Mouse (Mus musculus) left cerebral cortex, postnatal 10 days (tissue): ENCODE data around the gene Tufm. TPM values are rescaled to one million over a fixed set of nuclear protein-coding genes. Genes with fewer than 3 reads are reported as not detected.

Experiments
- DNase-seq, 2 experiments: peaks; one replicate each; pipeline ENCODE4 v3.0.0; 2021 to 2022; ENCODE audit warnings: low spot score in 2 of 2, mixed read lengths in 1 of 2; ENCODE audit errors: extremely low spot score in 1 of 2
- intact Hi-C: fragments of 180-260 bp; cut with DNase I; formaldehyde crosslinking; loops from one replicate; pipeline ENCODE4 v1.15.1; 2025
- total RNA-seq, 2 experiments: library from RNA; stranded (reverse); gene quantifications; 2 replicates each; pipeline ENCODE4 v1.2.3; 2021

The Tufm gene
- total RNA-seq, 2 experiments from 2014 or later: 81.6 to 103 TPM

DNA sequence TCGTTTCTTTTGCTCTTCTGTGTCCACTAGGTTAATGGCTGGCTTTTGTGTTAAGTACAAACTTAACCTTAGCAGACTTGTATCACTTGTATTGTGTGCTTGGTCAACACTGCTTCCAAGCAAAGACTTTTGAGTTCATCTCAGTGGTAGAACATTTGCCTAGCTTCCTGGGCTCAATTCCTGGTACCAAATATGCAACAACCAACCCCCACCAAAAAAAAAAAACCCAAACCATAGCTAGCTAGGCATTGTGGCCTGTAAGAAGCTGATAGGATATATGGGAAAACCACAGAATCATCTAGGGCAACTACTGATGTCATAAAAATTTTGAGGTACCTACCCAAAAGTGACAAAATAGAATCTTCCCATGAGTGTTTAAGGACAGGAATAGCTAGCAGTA lies 3.8 kb downstream of the Tufm start:
- DNase-seq: no peak
- intact Hi-C loops: no loop called here

DNA sequence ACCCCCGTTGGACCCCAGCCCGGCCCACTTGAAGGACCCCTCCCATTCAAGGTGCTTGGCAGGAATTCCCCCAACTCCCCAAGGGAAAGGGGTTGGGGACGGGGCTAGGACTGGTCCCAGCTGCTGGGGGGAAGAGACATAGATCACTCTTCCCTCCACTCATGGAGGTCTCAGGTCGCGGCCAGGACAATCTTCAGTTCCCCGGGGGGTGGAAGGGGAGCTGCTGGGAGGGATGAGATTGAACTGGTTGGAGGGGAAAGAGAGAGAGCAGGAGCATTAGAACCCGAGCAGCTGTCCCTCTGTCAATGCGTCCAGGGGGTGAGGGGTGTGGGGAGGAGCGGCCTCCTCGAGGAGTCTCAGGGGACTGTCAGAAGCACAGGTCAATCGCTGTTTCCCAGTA lies 4.8 kb downstream of the Tufm start:
- intact Hi-C loops: no loop called here
- no peak for DNase-seq

DNA sequence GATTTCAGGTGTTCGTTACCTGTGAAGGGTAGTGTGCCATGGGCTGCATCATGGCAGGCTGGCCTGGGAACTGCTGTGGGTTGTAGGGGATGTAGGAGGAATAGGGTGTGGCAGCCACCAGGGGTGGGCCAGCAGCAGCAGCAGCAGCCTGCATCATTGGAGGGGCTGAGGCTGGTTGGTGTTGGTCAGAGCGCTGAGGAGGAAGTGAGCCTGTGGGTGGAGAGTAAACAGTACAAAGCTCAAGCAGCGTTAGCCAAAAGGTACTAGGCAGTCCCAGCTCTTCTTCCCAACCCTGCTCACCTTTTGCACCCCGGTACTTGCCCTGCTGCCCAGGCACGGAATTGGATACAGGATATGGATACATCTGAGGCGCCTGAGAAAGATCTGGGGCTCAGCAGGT lies 7.0 kb downstream of the Tufm start:
- intact Hi-C loops: no loop called here
- DNase-seq: no peak

DNA sequence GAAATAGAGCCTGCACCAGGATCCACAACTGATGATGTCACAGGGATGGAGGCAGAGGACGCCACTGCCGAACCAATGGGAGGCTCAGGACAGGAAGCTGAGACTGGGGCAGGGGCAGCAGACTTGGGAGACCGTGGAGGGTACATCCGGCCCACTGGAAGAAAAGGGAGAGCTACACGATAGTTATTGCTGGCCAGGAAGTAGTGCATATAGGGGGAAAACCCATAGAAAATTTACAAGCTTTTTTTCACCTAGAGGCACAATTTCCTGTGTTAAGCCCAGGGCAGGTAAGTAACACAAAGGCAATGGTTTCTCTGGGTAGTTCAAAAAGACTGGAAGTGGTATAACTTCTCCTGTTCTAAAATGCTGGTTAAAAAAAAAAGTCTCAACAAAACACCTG lies 9.3 kb downstream of the Tufm start:
- intact Hi-C loops: loop anchor here (5.0 kb wide), 1 partner anchor 56 kb away; no protein-coding TSS in a partner anchor
- DNase-seq: no peak

DNA sequence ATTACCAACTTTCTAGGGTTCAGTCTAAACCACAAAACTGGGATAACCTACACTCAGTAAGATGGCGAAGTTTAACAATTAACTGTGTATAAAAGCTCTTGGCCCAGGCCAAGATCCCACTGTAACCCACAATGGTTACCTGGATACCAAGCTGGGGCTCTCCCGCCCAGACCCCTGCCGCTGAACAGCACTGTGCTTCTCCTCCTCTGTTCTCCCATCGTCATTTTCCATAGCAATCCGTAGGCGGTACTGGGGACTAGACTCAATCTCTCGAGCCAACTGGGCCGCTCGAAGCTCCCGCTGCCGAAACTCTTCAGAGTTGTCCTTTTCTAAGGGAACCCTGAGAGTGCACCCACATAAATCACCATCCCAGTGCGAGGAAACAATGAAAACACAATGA lies 10.8 kb downstream of the Tufm start:
- intact Hi-C loops: loop anchor here (5.0 kb wide), 1 partner anchor 54 kb away; no protein-coding TSS in a partner anchor
- DNase-seq: no peak

DNA sequence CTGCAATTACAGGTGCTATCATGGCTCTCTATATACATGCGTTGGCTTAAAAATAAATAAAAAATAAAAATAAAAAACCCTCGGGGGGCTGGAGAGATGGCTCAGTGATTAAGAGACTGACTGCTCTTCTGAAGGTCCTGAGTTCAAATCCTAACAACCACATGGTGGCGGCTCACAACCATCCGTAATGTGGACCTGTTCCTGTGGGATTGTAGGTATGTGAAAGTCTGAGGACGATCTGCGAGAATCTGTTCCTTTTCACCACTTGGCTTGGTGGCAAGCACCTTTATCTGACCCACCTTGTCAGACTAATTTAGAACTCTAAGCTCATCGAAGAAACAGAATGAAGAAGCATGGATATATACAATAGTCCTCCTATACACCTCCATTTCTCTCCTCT lies 12.3 kb downstream of the Tufm start:
- DNase-seq: no peak
- intact Hi-C loops: loop anchor here (5.0 kb wide), 1 partner anchor 53 kb away; no protein-coding TSS in a partner anchor

DNA sequence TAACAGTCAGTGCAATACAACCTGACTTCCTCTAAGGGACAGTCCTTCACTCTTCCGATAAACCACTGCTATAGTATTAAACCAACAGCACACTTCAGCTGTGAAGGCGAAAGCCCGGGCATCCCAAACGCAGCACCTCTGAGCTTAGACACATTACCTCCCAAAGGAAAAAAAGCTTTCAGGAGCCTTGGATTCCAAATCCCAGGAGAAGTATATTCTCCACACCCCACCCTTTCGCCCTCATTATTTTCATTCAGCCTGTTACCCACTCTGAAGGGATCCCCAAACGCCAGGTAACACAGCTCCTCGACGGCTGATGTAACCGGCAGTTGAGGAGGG lies 14.5 kb downstream of the Tufm start:
- no peak for DNase-seq
- intact Hi-C loops: no loop called here

DNA sequence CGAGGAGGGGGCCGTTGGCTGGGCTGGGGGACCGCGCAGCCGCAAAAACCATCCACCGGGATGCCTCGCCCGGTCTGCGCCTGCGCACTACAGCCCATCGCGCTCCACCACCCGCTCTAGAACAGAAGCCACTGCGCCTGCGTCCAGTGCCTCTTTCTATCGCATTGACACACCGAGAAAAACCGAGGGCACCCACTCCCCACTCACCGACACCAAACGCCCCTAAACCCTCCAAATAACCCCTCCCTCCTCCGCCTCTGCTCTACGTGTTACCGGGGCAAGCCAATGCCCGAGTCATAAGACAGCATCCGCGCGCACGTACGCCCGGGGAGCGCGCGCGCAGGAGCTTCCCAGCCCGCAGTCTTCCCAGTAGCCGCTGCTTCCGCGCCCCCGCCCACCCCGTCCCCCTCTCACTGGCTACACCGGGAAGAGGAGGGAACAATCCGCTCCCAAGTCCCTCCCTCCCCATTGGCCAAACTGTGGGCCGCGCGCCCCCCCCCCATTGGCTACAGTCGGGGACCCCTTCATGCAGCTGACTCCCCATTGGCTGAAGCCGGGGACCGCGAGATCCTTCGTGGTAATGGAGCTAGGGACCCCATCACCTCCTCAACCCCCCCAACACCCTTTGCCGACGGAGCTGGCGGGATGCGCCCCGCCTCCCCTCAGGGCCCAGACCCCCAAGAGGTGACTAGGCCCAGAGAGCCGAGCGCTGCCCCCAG lies 15.0 kb downstream of the Tufm start:
- DNase-seq: peak; percentile 94 to 97
- intact Hi-C loops: no loop called here

DNA sequence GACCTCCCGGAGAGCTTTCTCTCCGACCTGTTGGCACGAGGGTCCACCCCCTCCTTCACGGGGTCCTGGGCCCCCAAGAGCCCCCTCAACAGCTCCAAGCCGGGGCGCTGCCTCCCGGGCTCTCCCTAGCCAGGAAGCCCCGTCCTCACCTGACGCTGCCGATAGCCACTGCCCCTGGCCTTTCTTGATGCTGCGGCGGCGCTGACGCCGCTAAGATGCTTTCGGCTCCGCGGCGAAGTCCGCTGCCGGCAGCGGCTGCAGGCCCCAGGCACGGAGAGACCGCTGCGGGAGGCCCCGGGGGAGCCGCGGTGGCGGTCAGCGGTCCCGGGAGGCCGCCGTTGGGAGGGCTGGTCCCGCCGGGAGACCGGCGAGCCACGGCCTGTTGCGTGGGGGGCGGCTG lies 15.6 kb downstream of the Tufm start:
- intact Hi-C loops: no loop called here
- DNase-seq: no peak

DNA sequence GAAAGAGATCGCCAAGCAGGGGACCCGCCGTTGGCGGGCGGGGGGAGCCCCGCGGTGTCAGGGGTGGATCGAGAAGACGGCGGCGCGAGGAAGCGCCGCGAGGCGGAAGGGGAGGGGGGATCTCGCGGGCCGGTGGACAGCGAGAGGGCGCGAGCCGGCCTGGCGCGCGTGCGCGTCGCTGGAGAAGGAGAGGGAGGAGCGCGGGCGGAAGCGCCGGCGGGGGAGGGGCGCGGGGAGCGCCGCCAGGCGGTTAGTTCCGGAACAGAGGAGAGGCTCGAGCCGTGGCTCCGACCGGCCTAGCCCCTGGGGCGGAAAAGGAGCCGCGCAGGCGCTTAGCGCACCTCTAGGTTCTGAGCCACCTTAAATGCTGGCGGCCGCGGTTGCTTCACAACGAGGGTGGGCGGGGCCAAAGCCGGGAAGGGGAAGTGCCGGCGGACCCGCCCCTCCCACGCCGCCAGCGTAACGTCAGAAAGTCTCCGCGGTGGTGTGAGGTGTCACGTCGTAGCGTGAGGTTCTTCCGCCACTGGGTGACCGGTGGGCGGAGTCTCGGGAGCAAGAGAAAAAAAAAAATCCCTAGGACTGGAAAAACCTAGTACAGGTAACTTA lies 16.2 kb downstream of the Tufm start, which contains the start of gene Atxn2l:
Atxn2l (minus strand) TSS at position 165 of the 606 bp plus-strand sequence.
- intact Hi-C loops: no loop called here
- DNase-seq: peak; percentile 96 to 100

DNA sequence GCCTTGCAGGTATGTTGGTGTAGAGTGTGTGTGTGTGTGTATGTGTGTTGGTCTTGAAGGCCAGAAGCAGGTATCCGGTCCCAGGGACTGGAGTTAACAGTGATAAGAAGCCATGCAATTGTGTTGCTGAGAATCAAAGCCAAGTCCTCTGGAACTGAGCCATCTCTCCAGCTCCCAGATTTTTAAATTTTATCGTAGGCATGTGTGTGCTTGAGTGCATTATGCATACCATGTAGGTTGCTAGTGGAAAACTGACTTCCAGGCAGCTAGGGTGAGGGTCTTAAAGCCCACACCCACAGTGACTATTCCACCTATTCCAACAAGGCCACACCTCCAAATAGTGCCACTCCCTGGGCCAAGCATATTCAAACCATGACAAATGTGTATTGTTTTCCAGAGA lies 17.8 kb downstream of the Tufm start:
- intact Hi-C loops: no loop called here
- DNase-seq: no peak

DNA sequence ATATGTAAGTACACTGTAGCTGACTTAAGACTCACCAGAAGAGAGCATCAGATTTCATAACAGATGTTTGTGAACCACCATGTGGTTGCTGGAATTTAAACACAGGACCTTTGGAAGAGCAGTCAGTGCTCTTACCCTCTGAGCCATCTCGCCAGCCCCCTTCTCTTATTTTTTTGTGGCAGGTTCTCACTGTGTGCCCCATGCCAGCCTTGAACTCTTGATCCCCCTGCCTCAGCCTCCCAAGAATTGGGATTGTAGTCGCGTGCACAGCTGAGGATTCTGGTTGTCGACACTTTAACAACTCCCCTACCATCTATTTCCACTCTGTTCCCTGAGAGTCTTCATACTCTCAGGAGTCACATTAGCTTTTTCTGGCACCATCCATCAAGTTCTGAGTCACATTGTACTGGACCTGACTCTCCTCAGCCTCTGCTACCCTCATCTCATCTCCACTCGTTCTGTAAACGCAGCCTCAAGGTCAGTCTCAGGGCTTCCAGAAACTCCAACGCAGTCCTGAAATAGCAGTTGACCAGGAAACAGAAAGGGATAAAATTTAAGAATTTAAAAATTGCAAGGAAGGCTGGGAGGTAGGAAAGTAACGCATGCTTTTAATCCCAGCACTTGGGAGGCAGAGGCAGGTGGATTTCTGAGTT lies 20.1 kb downstream of the Tufm start:
- DNase-seq: no peak
- intact Hi-C loops: no loop called here

DNA sequence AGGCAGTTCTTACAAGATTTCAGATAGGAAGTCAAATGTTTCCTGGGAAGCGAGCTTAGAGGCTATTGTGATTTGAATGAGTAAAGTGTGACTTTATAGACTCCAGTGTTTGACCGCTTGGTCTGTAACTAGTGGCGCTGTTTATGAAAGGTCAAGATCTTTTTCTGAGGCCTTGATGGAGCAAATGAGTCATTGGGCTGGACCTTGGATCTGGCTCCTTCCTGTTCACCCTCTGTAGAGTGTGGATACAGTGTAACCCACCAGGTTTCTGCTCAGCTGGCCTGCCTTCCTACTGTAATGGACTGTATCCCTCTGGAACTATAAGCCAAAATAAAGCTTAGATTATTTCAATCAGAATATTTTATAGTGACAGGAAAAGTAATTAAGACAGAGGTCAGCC lies 24.1 kb downstream of the Tufm start:
- no peak for DNase-seq
- intact Hi-C loops: no loop called here

DNA sequence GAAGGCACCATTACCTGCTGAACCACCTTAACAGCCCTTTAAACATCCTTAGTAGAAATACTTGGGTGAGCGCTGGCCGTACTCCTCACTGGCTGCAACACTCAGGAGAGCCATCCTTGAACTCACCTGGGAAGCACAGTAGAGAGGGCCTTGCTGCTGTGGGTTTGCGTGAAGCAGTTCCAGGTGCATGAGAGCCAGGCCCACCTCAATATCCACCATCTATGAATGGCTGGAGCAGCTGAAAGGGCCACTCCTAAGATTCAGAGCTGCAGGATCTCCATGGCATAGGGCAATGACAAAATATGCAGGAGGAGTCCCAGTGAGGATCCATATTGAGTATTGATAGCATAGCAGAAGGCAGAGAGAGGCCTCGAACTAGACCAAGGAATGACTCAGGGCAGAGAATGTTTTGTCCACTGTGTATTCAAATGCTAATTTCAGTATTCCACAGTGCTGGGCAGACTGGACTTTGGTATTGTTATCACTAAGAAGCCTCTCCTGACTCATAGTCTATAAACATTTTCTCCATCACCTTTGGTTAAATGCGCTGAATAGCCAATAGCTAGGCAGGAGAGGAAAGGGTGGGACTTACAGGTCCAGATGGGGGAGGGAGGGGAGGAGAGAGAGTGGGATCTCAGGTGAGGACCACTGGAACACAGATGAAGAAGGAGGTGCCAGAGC lies 31.2 kb downstream of the Tufm start:
- intact Hi-C loops: loop anchor here (5.0 kb wide), 1 partner anchor 116 kb away; no protein-coding TSS in a partner anchor
- DNase-seq: no peak

DNA sequence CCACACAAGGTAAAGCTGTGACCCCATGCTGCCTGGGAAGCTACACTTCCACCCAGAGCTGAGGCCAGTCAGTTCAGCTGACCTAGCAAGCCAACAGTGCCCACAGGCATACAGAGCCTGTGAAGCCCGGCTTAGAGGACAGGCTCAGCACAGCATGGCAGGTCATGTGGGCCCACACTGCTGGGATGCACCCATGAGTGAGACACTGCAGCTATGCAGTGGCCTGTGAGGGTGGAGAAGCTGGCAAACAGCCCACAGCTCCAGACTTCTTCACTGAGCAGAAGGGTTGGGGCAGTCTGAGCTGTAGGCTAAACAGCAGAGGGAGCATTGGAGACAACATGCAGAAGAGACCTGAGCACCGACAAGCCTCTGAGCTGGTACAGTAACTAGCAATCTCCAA lies 32.4 kb downstream of the Tufm start:
- intact Hi-C loops: loop anchor here (5.0 kb wide), 1 partner anchor 117 kb away; no protein-coding TSS in a partner anchor
- DNase-seq: peak in 1 of 2 experiments; percentile 77

DNA sequence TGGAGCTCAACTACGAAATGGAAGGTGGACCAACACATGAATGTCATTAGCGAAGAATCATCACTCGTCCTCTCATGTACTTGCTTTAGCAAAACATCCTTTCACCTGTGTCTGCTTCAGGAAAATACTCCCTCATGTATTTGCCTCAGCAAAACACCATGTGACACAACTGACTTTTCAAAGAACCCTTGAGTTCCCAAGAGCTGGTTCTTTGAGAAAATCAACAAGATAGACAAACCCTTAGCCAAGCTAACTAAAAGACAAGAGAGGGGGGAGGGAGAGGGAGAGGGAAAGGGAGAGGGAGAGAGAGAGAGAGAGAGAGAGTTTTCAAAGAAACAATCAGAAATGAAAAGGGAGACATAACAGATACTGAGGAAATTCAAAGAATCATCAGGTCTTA lies 36.2 kb downstream of the Tufm start:
- intact Hi-C loops: no loop called here
- no peak for DNase-seq

DNA sequence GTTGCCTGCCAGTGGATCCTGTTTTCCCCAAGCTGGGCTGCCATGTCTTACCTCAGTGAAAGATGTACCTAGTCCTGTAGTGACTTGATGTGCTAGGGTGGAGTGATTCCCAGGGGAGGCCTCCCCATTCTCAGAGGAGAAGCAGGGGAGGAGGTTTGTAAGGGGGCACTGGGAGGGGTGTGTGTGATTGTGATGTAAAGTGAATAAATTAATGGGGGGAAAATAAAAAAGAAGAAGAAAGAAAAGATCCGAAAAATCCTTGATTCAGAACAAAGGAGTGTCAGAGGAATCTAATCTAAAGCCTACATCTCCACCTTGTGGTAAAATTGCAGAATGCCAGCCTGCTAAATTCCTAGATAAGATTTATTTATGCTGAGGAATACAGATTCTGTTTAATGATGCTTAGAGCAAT lies 41.0 kb downstream of the Tufm start:
- DNase-seq: peak in 1 of 2 experiments; percentile 54
- intact Hi-C loops: loop anchor here (2.0 to 5.0 kb wide), 3 partner anchors 46 to 203 kb away; partner anchors contain the start of gene Nfatc2ip

DNA sequence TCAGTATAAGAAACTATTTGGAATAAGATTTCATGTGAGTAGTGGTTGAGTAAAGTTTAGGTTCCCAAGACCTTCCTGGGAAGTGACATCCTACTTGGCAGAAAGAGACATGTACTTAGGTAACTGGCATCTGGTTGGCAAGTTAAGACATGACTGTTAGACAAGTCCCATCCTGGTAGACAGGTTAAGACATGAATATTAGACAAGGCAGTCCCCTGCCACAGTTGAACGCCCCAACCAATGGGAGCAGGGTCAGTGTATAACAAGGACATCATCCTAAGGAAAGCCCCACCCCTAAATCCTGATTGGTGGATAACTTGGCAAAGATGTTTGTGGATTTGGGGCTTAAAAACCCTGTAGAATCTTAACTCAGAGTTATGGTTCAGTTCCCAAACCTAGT lies 46.3 kb downstream of the Tufm start:
- no peak for DNase-seq
- intact Hi-C loops: no loop called here

DNA sequence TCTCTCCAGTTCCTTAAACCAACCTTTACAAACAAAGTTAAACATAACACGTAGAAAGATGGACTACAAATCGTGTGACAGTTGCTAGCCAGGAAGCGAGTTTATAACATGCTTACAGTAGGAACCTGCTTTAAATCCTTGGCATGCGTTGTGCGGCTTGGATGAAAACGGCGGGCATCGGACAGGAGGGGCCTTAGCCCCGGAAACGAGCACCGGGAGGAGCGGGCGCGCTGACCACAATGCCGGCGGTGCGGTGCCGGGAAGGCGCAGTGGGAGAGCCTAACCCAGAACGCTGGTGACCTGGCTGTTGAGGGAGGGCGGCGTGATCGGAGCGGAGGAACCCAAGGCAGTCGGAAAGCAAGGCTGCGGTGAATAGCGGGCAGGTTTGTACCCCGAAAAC lies 48.6 kb downstream of the Tufm start:
- intact Hi-C loops: no loop called here
- DNase-seq: peak in 1 of 2 experiments; percentile 23
